Mouse (Mus musculus): ENCODE measurements around the gene Fosl2. TPM values are rescaled to one million over a fixed set of nuclear protein-coding genes. Genes with fewer than 3 reads are reported as not detected.
A peak's percentile ranks its signal among the peaks of the same experiment; 100 is the strongest.
"Not testable (repeated sequence)": the region's sequence is repeated elsewhere in the genome, so short reads cannot be mapped to it uniquely, and the experiment has no call there.

Gene Fosl2
- polyA plus RNA-seq, 1 experiment from 2014 or later = 6.2 TPM

- WGBS = 74% methylated on average over 17 of the region's 17 CpGs
- Histone ChIP-seq H3K4me1 (peaks cover 52% of the 10 kb centered on the region), H3K4me3 (replicated peaks) (no peak overlapping the region), H3K27ac (no peak overlapping the region), H3K27me3 (no peaks in the 10 kb centered on the region), H3K9me3 (replicated peaks) (no peaks in the 10 kb centered on the region), H3K9ac (no peak overlapping the region), H3K4me2 (0 out of 2 replicates have a peak overlapping the region, but pooled peaks have one; percentile 16), H3K36me3 (peaks cover 59% of the 10 kb centered on the region)
- no peak for ATAC-seq (replicated peaks; ENCODE audit: low FRiP score)
These were observed 18.3 kb downstream of the Fosl2 start for GRCm38 (mm10) chr5:32153791-32154490.

- H3K9ac ChIP-seq = no peak overlapping the region
- no peak for ATAC-seq (replicated peaks; ENCODE audit: low FRiP score)
These were observed 19.5 kb downstream of the Fosl2 start for GRCm38 (mm10) chr5:32154931-32155688.

GRCm38 (mm10) chr5:32155927-32156326, 20.3 kb downstream of the Fosl2 start:
- peaks cover 42% of the 10 kb centered on the region for H3K4me1 ChIP-seq
- no peak overlapping the region for H3K27ac ChIP-seq
- H3K4me2 ChIP-seq = no peak overlapping the region
- WGBS = 77% methylated on average over 3 of the region's 3 CpGs
- no peaks in the 10 kb centered on the region for H3K27me3 ChIP-seq
- no peak overlapping the region for H3K4me3 ChIP-seq (replicated peaks)
- H3K9me3 ChIP-seq (replicated peaks) = no peaks in the 10 kb centered on the region
- H3K9ac ChIP-seq = no peak overlapping the region
- ATAC-seq (replicated peaks; ENCODE audit: low FRiP score) = no peak
- H3K36me3 ChIP-seq = peaks cover 41% of the 10 kb centered on the region

More at GRCm38 (mm10) chr5:32154931-32155688, 19.5 kb downstream of the Fosl2 start:
- no peaks in the 10 kb centered on the region for H3K9me3 ChIP-seq (replicated peaks)
- peaks cover 50% of the 10 kb centered on the region for H3K36me3 ChIP-seq
- H3K4me3 ChIP-seq (replicated peaks) = no peak overlapping the region
- H3K27me3 ChIP-seq = no peaks in the 10 kb centered on the region
- peaks cover 50% of the 10 kb centered on the region for H3K4me1 ChIP-seq
- H3K4me2 ChIP-seq = no peak overlapping the region
- WGBS = 66% methylated on average over 9 of the region's 9 CpGs
- no peak overlapping the region for H3K27ac ChIP-seq

GRCm38 (mm10) chr5:32163478-32164043, 28.0 kb downstream of the Fosl2 start:
- H3K9ac ChIP-seq = no peak overlapping the region
- no peak overlapping the region for H3K4me2 ChIP-seq
- H3K4me1 ChIP-seq = no peaks in the 10 kb centered on the region
- ATAC-seq (replicated peaks; ENCODE audit: low FRiP score) = no peak
- H3K4me3 ChIP-seq (replicated peaks) = no peak overlapping the region
- no peaks in the 10 kb centered on the region for H3K36me3 ChIP-seq
- H3K27ac ChIP-seq = no peak overlapping the region
- WGBS = 71% methylated on average over 3 of the region's 3 CpGs
- no peaks in the 10 kb centered on the region for H3K27me3 ChIP-seq
- H3K9me3 ChIP-seq (replicated peaks) = no peaks in the 10 kb centered on the region

GRCm38 (mm10) chr5:32172188-32172587, 36.6 kb downstream of the Fosl2 start:
- no peak overlapping the region for H3K27ac ChIP-seq
- H3K27me3 ChIP-seq = no peaks in the 10 kb centered on the region
- no peak overlapping the region for H3K9ac ChIP-seq
- no peak overlapping the region for H3K4me3 ChIP-seq (replicated peaks)
- H3K4me2 ChIP-seq = no peak overlapping the region
- no peaks in the 10 kb centered on the region for H3K9me3 ChIP-seq (replicated peaks)
- WGBS = 64% methylated on average over 2 of the region's 2 CpGs
- ATAC-seq (replicated peaks; ENCODE audit: low FRiP score) = no peak
- no peaks in the 10 kb centered on the region for H3K36me3 ChIP-seq
- no peaks in the 10 kb centered on the region for H3K4me1 ChIP-seq

GRCm38 (mm10) chr5:32176800-32177199, 41.2 kb downstream of the Fosl2 start:
- 72% methylated on average over 2 of the region's 2 CpGs for WGBS
- no peaks in the 10 kb centered on the region for H3K36me3 ChIP-seq
- no peak for ATAC-seq (replicated peaks; ENCODE audit: low FRiP score)

GRCm38 (mm10) chr5:32177737-32178136, 42.1 kb downstream of the Fosl2 start:
- no peak overlapping the region for H3K4me3 ChIP-seq (replicated peaks)
- no peaks in the 10 kb centered on the region for H3K27me3 ChIP-seq
- H3K4me2 ChIP-seq = no peak overlapping the region
- no peak overlapping the region for H3K27ac ChIP-seq
- WGBS = 83% methylated on average over 4 of the region's 4 CpGs
- no peak for ATAC-seq (replicated peaks; ENCODE audit: low FRiP score)
- H3K36me3 ChIP-seq = no peaks in the 10 kb centered on the region
- H3K9me3 ChIP-seq (replicated peaks) = no peaks in the 10 kb centered on the region
- H3K4me1 ChIP-seq = peaks cover 6% of the 10 kb centered on the region; the same call in 1 of the 2 replicates
- no peak overlapping the region for H3K9ac ChIP-seq

More at GRCm38 (mm10) chr5:32176800-32177199, 41.2 kb downstream of the Fosl2 start:
- no peak overlapping the region for H3K9ac ChIP-seq
- peaks cover 6% of the 10 kb centered on the region; the same call in 1 of the 2 replicates for H3K4me1 ChIP-seq
- no peak overlapping the region for H3K4me3 ChIP-seq (replicated peaks)
- no peak overlapping the region for H3K27ac ChIP-seq
- H3K4me2 ChIP-seq = no peak overlapping the region
- H3K27me3 ChIP-seq = no peaks in the 10 kb centered on the region
- H3K9me3 ChIP-seq (replicated peaks) = no peaks in the 10 kb centered on the region

GRCm38 (mm10) chr5:32178720-32179119, 43.1 kb downstream of the Fosl2 start:
- WGBS = 75% methylated on average over 5 of the region's 6 CpGs
- ATAC-seq (replicated peaks; ENCODE audit: low FRiP score); H3K27ac ChIP-seq; H3K27me3 ChIP-seq; H3K9ac ChIP-seq; H3K9me3 ChIP-seq (replicated peaks); H3K36me3 ChIP-seq; H3K4me3 ChIP-seq (replicated peaks); H3K4me2 ChIP-seq: not testable (repeated sequence)
- peaks cover 10% of the 10 kb centered on the region; the same call in 1 of the 2 replicates for H3K4me1 ChIP-seq

- Histone ChIP-seq H3K27ac (no peak overlapping the region), H3K27me3 (no peaks in the 10 kb centered on the region), H3K4me1 (peaks cover 10% of the 10 kb centered on the region; the same call in 1 of the 2 replicates), H3K9me3 (replicated peaks) (no peaks in the 10 kb centered on the region), H3K36me3 (no peaks in the 10 kb centered on the region), H3K4me2 (no peak overlapping the region), H3K4me3 (replicated peaks) (no peak overlapping the region), H3K9ac (no peak overlapping the region)
- 62% methylated on average over 4 of the region's 4 CpGs for WGBS
- no peak; the same call in 1 of the 2 replicates for ATAC-seq (replicated peaks; ENCODE audit: low FRiP score)
These were observed 47.5 kb downstream of the Fosl2 start for GRCm38 (mm10) chr5:32182885-32183629.

- Histone ChIP-seq H3K4me3 (replicated peaks) (no peak overlapping the region), H3K36me3 (no peaks in the 10 kb centered on the region), H3K9me3 (replicated peaks) (no peaks in the 10 kb centered on the region), H3K27me3 (no peaks in the 10 kb centered on the region), H3K27ac (no peak overlapping the region), H3K4me2 (no peak overlapping the region), H3K4me1 (peaks cover 4% of the 10 kb centered on the region; the same call in 1 of the 2 replicates), H3K9ac (no peak overlapping the region)
- 49% methylated on average over 11 of the region's 11 CpGs for WGBS
- ATAC-seq (replicated peaks; ENCODE audit: low FRiP score) = no peak
These were observed 52.1 kb downstream of the Fosl2 start for GRCm38 (mm10) chr5:32187717-32188116.

GRCm38 (mm10) chr5:32191259-32191658, 55.7 kb downstream of the Fosl2 start:
- Histone ChIP-seq H3K36me3 (no peaks in the 10 kb centered on the region), H3K4me1 (peaks cover 8% of the 10 kb centered on the region; the same call in 1 of the 2 replicates), H3K9me3 (replicated peaks) (no peaks in the 10 kb centered on the region), H3K27ac (no peak overlapping the region), H3K4me2 (no peak overlapping the region), H3K27me3 (no peaks in the 10 kb centered on the region), H3K9ac (no peak overlapping the region), H3K4me3 (replicated peaks) (no peak overlapping the region)
- 86% methylated on average over 5 of the region's 5 CpGs for WGBS
- no peak for ATAC-seq (replicated peaks; ENCODE audit: low FRiP score)
